Mouse (Mus musculus) kidney, embryonic 15.5 days (tissue): ENCODE measurements around the gene Apoc2. TPM values are rescaled to one million over a fixed set of nuclear protein-coding genes. Genes with fewer than 3 reads are reported as not detected.

Source experiments
- ATAC-seq: fragments of 200-750 bp; cut with Nextera tagmentation; replicated peaks from 2 replicates; pipeline ENCODE4 v1.8.0; 2017; ENCODE audit warnings: moderate TSS enrichment; ENCODE audit not compliant: low FRiP score
- H3K27ac ChIP-seq: fragments of 300-500 bp; sonication (generic); 2 replicates; pipeline ENCODE4 v1.5.1; 2015; ENCODE audit warnings: mild to moderate bottlenecking, inconsistent platforms
- H3K27me3 ChIP-seq: fragments of 300-500 bp; sonication (generic); 2 replicates; pipeline ENCODE4 v1.6.1; 2015; ENCODE audit warnings: inconsistent platforms
- H3K36me3 ChIP-seq: fragments of 300-500 bp; sonication (generic); 2 replicates; pipeline ENCODE4 v1.6.1; 2015; ENCODE audit warnings: inconsistent platforms
- H3K4me1 ChIP-seq: fragments of 300-500 bp; sonication (generic); 2 replicates; pipeline ENCODE4 v1.6.1; 2015; ENCODE audit warnings: inconsistent platforms
- H3K4me2 ChIP-seq: fragments of 300-500 bp; sonication (generic); 2 replicates; pipeline ENCODE4 v1.6.1; 2015; ENCODE audit warnings: moderate library complexity, mild to moderate bottlenecking, inconsistent platforms
- H3K4me3 ChIP-seq: fragments of 300-500 bp; sonication (generic); replicated peaks from 2 replicates; pipeline ENCODE4 v1.5.1; 2015; ENCODE audit warnings: mild to moderate bottlenecking, inconsistent platforms
- H3K9ac ChIP-seq: fragments of 300-500 bp; sonication (generic); 2 replicates; pipeline ENCODE4 v1.6.1; 2015; ENCODE audit warnings: mild to moderate bottlenecking, inconsistent platforms
- H3K9me3 ChIP-seq: fragments of 300-500 bp; sonication (generic); replicated peaks from 2 replicates; pipeline ENCODE4 v1.6.1; 2016; ENCODE audit warnings: inconsistent platforms
- WGBS: fragments of 180-500 bp; shearing (Covaris S2); methylation state at CpG from one replicate; pipeline ENCODE4 v1.1.7; 2015; ENCODE audit warnings: mixed read lengths; 5-methylcytosine and 5-hydroxymethylcytosine counted together
- polyA plus RNA-seq: library from polyadenylated mRNA; unstranded; fragments of >200 nt; fragmentation: Nextera tagmentation; extraction: Ambion mirVana; gene quantifications from 2 replicates; pipeline ENCODE4 v1.2.1, GENCODE M21; 2015

Gene Apoc2
- polyA plus RNA-seq, 1 experiment from 2014 or later: 13.1 TPM

DNA sequence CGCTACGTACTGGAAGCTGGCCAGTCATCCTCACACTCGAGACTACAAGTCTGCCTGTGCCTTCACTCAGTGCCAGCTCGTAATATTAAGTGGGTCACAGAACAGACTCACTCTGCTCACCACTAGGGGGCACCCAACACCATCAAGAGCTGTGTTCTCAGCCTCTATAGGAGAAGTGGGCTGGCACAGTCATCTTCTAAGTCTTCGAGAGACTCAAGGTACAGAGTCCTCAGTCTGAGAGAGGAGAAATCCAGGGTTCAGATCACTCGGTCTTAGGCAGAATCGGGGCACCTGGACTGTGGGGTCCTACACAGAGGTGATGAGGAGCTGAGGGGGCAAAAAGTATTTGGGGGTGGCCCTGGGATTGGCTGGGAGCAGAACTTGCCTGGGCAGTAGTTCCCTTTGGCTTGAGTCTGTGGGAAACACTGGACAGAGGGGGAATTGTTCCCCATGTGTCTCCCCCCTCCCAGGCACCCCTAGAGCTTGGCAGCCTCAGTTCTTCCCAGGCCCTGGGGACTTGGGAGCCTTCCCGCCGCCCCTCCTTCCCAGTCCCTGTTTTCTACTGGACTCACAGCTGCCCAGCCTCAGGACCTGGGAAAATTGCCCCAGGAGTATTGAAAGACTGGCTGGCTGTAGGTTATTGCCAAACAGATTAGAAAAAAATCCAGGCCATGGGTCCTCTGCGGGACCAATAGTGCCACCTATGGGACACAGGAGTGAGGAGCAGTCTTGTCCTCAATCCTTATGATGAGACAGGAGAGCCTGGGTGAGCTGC lies 8.6 kb downstream of the Apoc2 start:
- Histone ChIP-seq H3K27ac (peak overlapping the region; percentile 78), H3K4me2 (peak overlapping the region; percentile 45), H3K27me3 (no peaks in the 10 kb centered on the region), H3K9me3 (no peaks in the 10 kb centered on the region), H3K4me3 (peak overlapping the region; percentile 15), H3K36me3 (no peaks in the 10 kb centered on the region), H3K9ac (peak overlapping the region; percentile 27; the same call in 1 of the 2 replicates), H3K4me1 (peaks cover 16% of the 10 kb centered on the region)
- peak; percentile 79 for ATAC-seq
- 2% methylated on average over 10 of the region's 10 CpGs for WGBS

DNA sequence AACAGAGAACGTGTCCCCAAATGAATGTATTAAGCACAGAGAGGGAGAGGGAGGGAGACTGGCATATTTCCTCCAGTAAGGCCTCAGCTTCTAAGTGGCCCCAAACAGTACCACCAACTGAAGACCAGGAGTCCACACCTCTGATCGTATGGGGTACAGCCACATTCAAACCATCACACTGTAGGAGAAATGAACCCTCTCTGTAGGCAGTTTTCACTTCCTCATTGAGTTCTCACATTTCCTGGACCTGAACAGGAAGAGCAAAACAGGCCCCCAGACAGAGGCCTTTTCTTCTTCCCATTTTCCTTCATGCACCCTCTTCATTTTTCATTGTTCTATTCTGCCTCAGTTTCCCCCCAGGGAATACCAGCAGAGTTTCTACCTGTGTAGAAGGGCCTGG lies 10.3 kb downstream of the Apoc2 start:
- Histone ChIP-seq H3K4me2 (no peak overlapping the region), H3K9me3 (no peaks in the 10 kb centered on the region), H3K27me3 (no peaks in the 10 kb centered on the region), H3K4me1 (peaks cover 32% of the 10 kb centered on the region), H3K4me3 (no peak overlapping the region), H3K36me3 (0 out of 2 replicates have a peak, but pooled peaks cover 6% of the 10 kb centered on the region), H3K9ac (no peak overlapping the region), H3K27ac (no peak overlapping the region)
- 74% methylated on average over 2 of the region's 2 CpGs for WGBS
- ATAC-seq: no peak

DNA sequence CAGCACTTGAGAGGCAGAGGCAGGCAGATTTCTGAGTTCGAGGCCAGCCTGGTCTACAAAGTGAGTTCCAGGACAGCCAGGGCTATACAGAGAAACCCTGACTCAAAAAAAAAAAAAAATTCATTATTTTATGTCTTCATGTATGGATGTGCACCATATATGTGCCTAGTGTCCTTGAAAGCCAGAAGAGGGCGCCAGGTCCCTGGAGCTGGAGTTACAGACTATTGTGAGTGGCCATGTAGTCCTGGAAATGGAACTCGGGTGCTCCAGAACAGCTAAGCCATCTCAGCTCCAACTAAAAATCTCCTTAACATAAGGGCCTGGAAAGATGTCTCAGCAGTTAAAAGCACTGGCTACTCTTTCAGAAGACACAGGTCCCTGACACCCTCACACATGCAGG lies 11.0 kb downstream of the Apoc2 start:
- WGBS: 69% methylated on average over 3 of the region's 3 CpGs
- H3K36me3 ChIP-seq: peaks cover 10% of the 10 kb centered on the region
- no peaks in the 10 kb centered on the region for H3K9me3 ChIP-seq
- no peak for ATAC-seq
- H3K4me2 ChIP-seq: no peak overlapping the region
- no peak overlapping the region for H3K27ac ChIP-seq
- no peak overlapping the region for H3K4me3 ChIP-seq
- H3K4me1 ChIP-seq: peaks cover 32% of the 10 kb centered on the region
- H3K9ac ChIP-seq: no peak overlapping the region
- no peaks in the 10 kb centered on the region for H3K27me3 ChIP-seq

- H3K4me1 ChIP-seq: peaks cover 32% of the 10 kb centered on the region
- H3K4me2 ChIP-seq: peak within 1 kb of the TSS; percentile 79
- WGBS: under 1% methylated on average over 62 of the region's 63 CpGs
- H3K36me3 ChIP-seq: peaks cover 22% of the 10 kb centered on the region
- peak within 1 kb of the TSS; percentile 98 for H3K27ac ChIP-seq
- ATAC-seq: peak; percentile 85
- no peaks in the 10 kb centered on the region for H3K27me3 ChIP-seq
- H3K4me3 ChIP-seq: peak within 1 kb of the TSS; percentile 100
- H3K9me3 ChIP-seq: no peaks in the 10 kb centered on the region
- peak within 1 kb of the TSS; percentile 99 for H3K9ac ChIP-seq
Observed at GRCm38 (mm10) chr7:19664955-19665841, 12.5 kb downstream of the Apoc2 start, which contains the start of gene Clptm1. TSS of gene Clptm1 (minus strand) at chr7:19665033.

DNA sequence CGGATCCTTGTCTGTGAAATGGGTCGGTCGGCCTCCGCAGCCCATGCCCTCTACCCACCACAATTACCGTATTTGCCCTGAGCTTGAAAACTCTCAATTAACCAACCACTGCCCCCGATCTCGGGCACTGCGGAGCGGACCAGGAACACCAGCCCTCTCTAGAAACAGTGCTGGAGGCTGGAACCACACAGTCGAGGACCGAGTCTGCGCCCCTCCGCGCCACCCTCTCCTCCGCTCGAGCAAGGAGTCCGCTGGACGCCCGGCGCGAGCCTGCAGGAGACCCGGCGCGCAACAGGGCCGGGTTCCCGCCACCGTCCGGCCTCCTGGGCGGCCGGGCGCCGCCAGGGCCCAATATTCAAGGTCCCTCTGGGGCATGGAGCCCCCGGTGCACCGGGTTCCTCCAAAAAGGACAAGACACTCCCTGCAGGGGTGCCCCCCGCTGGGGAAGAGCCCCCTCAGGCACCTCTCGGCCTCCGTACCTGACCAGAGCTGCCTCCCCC lies 13.2 kb downstream of the Apoc2 start:
- Histone ChIP-seq H3K4me2 (peak overlapping the region; percentile 79), H3K9me3 (no peaks in the 10 kb centered on the region), H3K36me3 (peaks cover 29% of the 10 kb centered on the region), H3K27ac (peak overlapping the region; percentile 84), H3K27me3 (no peaks in the 10 kb centered on the region), H3K4me1 (peaks cover 32% of the 10 kb centered on the region), H3K9ac (peak overlapping the region; percentile 99), H3K4me3 (peak overlapping the region; percentile 100)
- WGBS: under 1% methylated on average over 32 of the region's 37 CpGs
- ATAC-seq: peak; percentile 68

DNA sequence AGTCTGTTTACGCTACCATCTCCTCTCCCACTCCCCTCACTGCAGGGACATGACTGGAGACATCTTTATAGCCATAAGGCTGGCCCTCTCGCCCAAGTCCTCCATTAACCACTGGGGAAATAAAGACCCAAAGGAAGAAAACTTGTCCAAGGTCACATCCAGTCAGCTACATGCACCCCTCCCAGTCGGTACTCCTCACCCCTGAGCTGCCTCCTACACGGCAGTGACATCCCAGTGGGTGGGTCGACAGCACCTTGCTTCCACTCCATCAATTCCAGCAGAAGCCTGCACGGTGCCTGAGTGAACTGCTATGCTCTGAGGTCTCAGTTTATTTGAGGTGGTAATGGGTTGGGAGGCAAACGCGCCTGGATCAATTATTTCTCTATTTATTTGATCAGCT lies 13.8 kb downstream of the Apoc2 start:
- Histone ChIP-seq H3K36me3 (peaks cover 34% of the 10 kb centered on the region), H3K4me2 (peak overlapping the region; percentile 79), H3K9me3 (no peaks in the 10 kb centered on the region), H3K27me3 (no peaks in the 10 kb centered on the region), H3K27ac (0 out of 2 replicates have a peak overlapping the region, but pooled peaks have one; percentile 84), H3K4me3 (peak overlapping the region; percentile 100), H3K4me1 (peaks cover 26% of the 10 kb centered on the region), H3K9ac (peak overlapping the region; percentile 99)
- ATAC-seq: no peak
- 7% methylated on average over 8 of the region's 8 CpGs for WGBS

GRCm38 (mm10) chr7:19652614-19653013 lies 25.1 kb downstream of the Apoc2 start:
- H3K27me3 ChIP-seq: no peaks in the 10 kb centered on the region
- no peaks in the 10 kb centered on the region for H3K9me3 ChIP-seq
- ATAC-seq: no peak
- peaks cover 78% of the 10 kb centered on the region for H3K36me3 ChIP-seq
- no peak overlapping the region for H3K4me3 ChIP-seq
- WGBS: 93% methylated on average over 2 of the region's 2 CpGs
- H3K27ac ChIP-seq: no peak overlapping the region
- no peak overlapping the region for H3K4me2 ChIP-seq
- no peaks in the 10 kb centered on the region for H3K4me1 ChIP-seq
- H3K9ac ChIP-seq: no peak overlapping the region

- Histone ChIP-seq H3K4me1 (no peaks in the 10 kb centered on the region), H3K36me3 (peaks cover 88% of the 10 kb centered on the region)
- 90% methylated on average over 6 of the region's 6 CpGs for WGBS
Observed at GRCm38 (mm10) chr7:19651063-19651786, 26.5 kb downstream of the Apoc2 start.

DNA sequence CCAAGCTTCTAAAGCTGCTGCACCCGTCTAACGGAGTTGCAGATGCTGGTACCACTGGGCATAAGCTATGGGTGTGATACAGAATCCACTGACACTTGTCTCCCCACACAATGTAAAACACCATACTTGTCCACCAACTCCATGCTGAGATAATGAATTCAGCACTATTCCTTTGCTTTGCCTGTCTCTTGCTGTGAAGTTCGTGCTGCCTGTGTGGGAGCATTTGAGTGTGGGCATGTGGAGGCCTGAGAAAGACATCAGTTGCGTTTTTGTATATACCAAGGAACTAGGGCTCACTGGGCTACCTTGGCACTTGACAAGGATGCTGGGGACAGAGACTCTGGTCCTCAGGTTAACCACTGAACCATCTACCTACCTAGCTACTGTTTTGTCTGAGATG lies 36.5 kb downstream of the Apoc2 start:
- 95% methylated on average over 4 of the region's 4 CpGs for WGBS
- no peak overlapping the region for H3K9ac ChIP-seq
- H3K4me3 ChIP-seq: no peak overlapping the region
- H3K4me1 ChIP-seq: no peaks in the 10 kb centered on the region
- peaks cover 100% of the 10 kb centered on the region for H3K36me3 ChIP-seq
- no peaks in the 10 kb centered on the region for H3K27me3 ChIP-seq
- H3K9me3 ChIP-seq: no peaks in the 10 kb centered on the region
- H3K27ac ChIP-seq: no peak overlapping the region
- no peak overlapping the region for H3K4me2 ChIP-seq
- ATAC-seq: no peak

More at GRCm38 (mm10) chr7:19651063-19651786, 26.5 kb downstream of the Apoc2 start:
- Histone ChIP-seq H3K4me2 (no peak overlapping the region), H3K27ac (no peak overlapping the region), H3K9me3 (no peaks in the 10 kb centered on the region), H3K27me3 (no peaks in the 10 kb centered on the region), H3K9ac (no peak overlapping the region), H3K4me3 (no peak overlapping the region)
- no peak for ATAC-seq

DNA sequence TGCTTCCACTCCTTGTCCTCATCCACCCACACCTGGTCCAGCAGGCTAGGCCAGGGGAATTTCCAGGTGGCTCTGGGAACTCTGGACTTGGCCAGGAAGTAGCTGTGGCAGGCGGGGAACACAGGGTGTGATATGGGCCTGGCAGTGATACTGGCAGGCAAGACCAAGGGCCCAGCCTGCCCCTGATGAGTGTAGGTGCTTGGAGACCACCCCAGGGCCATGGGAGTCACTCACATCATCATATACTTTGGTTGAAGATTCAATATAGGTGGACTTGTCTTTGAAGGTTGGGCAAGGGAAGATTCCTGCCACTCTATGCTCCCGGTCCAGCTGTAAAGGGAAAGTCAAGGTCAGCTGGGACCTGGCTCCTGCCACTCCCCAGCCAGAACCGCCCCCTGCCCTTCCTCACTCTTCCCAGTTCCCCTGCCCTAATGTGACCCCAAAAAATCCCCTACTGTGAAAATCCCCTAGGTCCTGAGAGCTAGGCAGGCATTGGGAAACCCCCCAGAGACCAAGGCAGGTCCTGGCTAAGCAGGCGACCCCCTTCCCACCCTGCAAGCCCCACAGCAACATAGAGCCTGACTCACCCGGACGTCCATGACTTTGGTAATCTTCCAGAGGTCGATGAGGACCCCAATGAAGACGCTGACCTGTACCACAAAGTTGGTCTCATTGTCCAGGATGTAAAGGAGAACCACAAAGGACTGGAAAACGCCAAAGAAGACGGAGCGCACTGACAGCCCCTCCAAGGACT lies 42.5 kb downstream of the Apoc2 start:
- Histone ChIP-seq H3K9ac (no peak overlapping the region), H3K27ac (no peak overlapping the region), H3K27me3 (no peaks in the 10 kb centered on the region), H3K36me3 (peaks cover 86% of the 10 kb centered on the region), H3K4me1 (no peaks in the 10 kb centered on the region), H3K4me2 (no peak overlapping the region), H3K9me3 (no peaks in the 10 kb centered on the region), H3K4me3 (no peak overlapping the region)
- WGBS: 90% methylated on average over 11 of the region's 11 CpGs
- no peak for ATAC-seq

DNA sequence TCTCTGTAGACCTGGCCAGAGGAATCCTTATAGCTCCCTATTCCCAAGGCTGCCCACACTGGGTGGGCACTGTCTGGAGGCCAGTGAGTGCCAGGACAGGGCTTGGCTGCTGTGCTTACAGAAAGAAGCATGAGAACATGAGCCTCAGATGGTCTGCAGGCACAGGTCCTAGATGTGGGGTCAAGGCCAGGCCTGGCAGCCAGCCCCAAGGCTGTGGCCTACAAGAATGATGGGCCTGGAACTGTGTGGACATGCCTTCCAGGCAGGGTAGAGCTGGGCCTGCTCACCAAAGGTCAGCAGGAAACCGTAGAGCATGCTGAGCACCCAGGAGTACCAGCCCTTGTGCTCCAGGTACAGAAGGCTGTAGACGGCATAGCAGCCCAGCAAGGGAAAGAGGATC lies 43.1 kb downstream of the Apoc2 start:
- no peak overlapping the region for H3K9ac ChIP-seq
- no peak for ATAC-seq
- no peak overlapping the region for H3K4me3 ChIP-seq
- no peak overlapping the region for H3K27ac ChIP-seq
- peaks cover 80% of the 10 kb centered on the region for H3K36me3 ChIP-seq
- 91% methylated on average over 2 of the region's 2 CpGs for WGBS
- 0 out of 2 replicates have a peak, but pooled peaks cover 3% of the 10 kb centered on the region for H3K4me1 ChIP-seq
- no peak overlapping the region for H3K4me2 ChIP-seq
- H3K27me3 ChIP-seq: no peaks in the 10 kb centered on the region
- H3K9me3 ChIP-seq: no peaks in the 10 kb centered on the region
